Mouse (Mus musculus) liver, embryonic 14.5 days (tissue): Measurements from ENCODE around the gene Gar1.

Experiments
- CTCF ChIP-seq: IDR thresholded peaks from 2 replicates; pipeline ENCODE4 v1.5.1; 2016; ENCODE audit warnings: antibody characterized with exemption, low read depth, control low read depth
- EP300 ChIP-seq: IDR thresholded peaks from 2 replicates; pipeline ENCODE4 v1.6.1; 2016; ENCODE audit warnings: antibody characterized with exemption, low read depth

- TF ChIP-seq CTCF (no peak), EP300 (no peak)
Observed at GRCm38 (mm10) chr3:129830626-129831025, 570 bp downstream of the Gar1 start.
